Comparison of ENCODE assay signal across 26 mouse cellular contexts in genomic region chr8:83942446-83942845, GRCm38 (mm10). TPM values are rescaled to one million over a fixed set of nuclear protein-coding genes. Genes with fewer than 3 reads are reported as not detected.
DNase-seq lines count a peak whose midpoint lies in the region; ATAC-seq lines count a peak whose summit lies in the region.
"Had no signal": no experiment of that assay in that cellular context is flagged by ENCODE, and none has a peak within 500 bp of the region (broad histone marks: within the 10 kb centered on the region; RNA-seq: fewer than 3 reads in every experiment).

No protein-coding gene starts in this region.

- H3K4me3 ChIP-seq in forebrain, embryonic 15.5 days = no peak overlapping the region
- no peak overlapping the region for H3K4me3 ChIP-seq in forebrain, embryonic 12.5 days (replicated peaks)
- no peak overlapping the region for H3K4me3 ChIP-seq in kidney, embryonic 14.5 days (ENCODE audit: low read length)
- H3K4me3 ChIP-seq: embryonic facial prominence, embryonic 10.5 days; embryonic facial prominence, embryonic 12.5 days had no signal

- peak overlapping the region; percentile 29; the same call in 1 of the 2 replicates for H3K27ac ChIP-seq in forebrain, embryonic 15.5 days (replicated peaks)
- no peak overlapping the region for H3K27ac ChIP-seq in forebrain, embryonic 12.5 days
- no peak overlapping the region for H3K27ac ChIP-seq in kidney, embryonic 14.5 days (ENCODE audit: low read depth, low read length)
- H3K27ac ChIP-seq: embryonic facial prominence, embryonic 10.5 days; embryonic facial prominence, embryonic 12.5 days had no signal

- no peak for ATAC-seq in forebrain, embryonic 15.5 days (replicated peaks)
- ATAC-seq in forebrain, embryonic 12.5 days (ENCODE audit: low FRiP score) = no peak
- peak; percentile 73 for ATAC-seq in frontal cortex, adult (ENCODE audit: low TSS enrichment)
- no peak for ATAC-seq in kidney, embryonic 14.5 days (ENCODE audit: low FRiP score, low TSS enrichment)
- ATAC-seq: activated CD4-positive, CD25-positive, alpha-beta regulatory T cell, adult 4 months; CD4-positive, CD25-positive, alpha-beta regulatory T cell, adult 4 months; forebrain, embryonic 16.5 days; Patski had no signal

- WGBS in forebrain, embryonic 15.5 days = 67% methylated on average over 1 of the region's 1 CpGs
- 81% methylated on average over 1 of the region's 1 CpGs for WGBS in forebrain, embryonic 12.5 days
- 85% methylated on average over 1 of the region's 1 CpGs for WGBS in kidney, embryonic 14.5 days

- no peak overlapping the region for H3K4me2 ChIP-seq in forebrain, embryonic 15.5 days (replicated peaks)
- no peak overlapping the region for H3K4me2 ChIP-seq in forebrain, embryonic 12.5 days
- H3K4me2 ChIP-seq in kidney, embryonic 14.5 days (replicated peaks; ENCODE audit: low read depth, low read length) = no peak overlapping the region
- H3K4me2 ChIP-seq: embryonic facial prominence, embryonic 12.5 days had no signal

- peaks cover 18% of the 10 kb centered on the region for H3K36me3 ChIP-seq in forebrain, embryonic 15.5 days
- H3K36me3 ChIP-seq in forebrain, embryonic 12.5 days (replicated peaks) = peaks cover 29% of the 10 kb centered on the region
- H3K36me3 ChIP-seq in kidney, embryonic 14.5 days (ENCODE audit: control insufficient read depth, insufficient read depth, low read length) = peaks cover 23% of the 10 kb centered on the region

- no peaks in the 10 kb centered on the region for H3K4me1 ChIP-seq in forebrain, embryonic 15.5 days
- no peaks in the 10 kb centered on the region for H3K4me1 ChIP-seq in forebrain, embryonic 12.5 days
- no peaks in the 10 kb centered on the region for H3K4me1 ChIP-seq in kidney, embryonic 14.5 days (ENCODE audit: control insufficient read depth, insufficient read depth, low read length)
- H3K4me1 ChIP-seq: embryonic facial prominence, embryonic 10.5 days; embryonic facial prominence, embryonic 12.5 days had no signal

- H3K27me3 ChIP-seq in forebrain, embryonic 15.5 days = no peaks in the 10 kb centered on the region
- H3K27me3 ChIP-seq in forebrain, embryonic 12.5 days = no peaks in the 10 kb centered on the region
- no peaks in the 10 kb centered on the region for H3K27me3 ChIP-seq in kidney, embryonic 14.5 days (ENCODE audit: control insufficient read depth, insufficient read depth, low read length)
- H3K27me3 ChIP-seq: CH12.LX; embryonic facial prominence, embryonic 12.5 days; Patski had no signal

- H3K9me3 ChIP-seq in forebrain, embryonic 15.5 days = no peaks in the 10 kb centered on the region
- no peaks in the 10 kb centered on the region for H3K9me3 ChIP-seq in forebrain, embryonic 12.5 days
- H3K9me3 ChIP-seq in kidney, embryonic 14.5 days (ENCODE audit: control insufficient read depth, low read length) = no peaks in the 10 kb centered on the region
- H3K9me3 ChIP-seq: embryonic facial prominence, embryonic 10.5 days; embryonic facial prominence, embryonic 12.5 days; G1E had no signal

- H3K9ac ChIP-seq in forebrain, embryonic 15.5 days (replicated peaks) = no peak overlapping the region
- no peak overlapping the region for H3K9ac ChIP-seq in forebrain, embryonic 12.5 days
- H3K9ac ChIP-seq in kidney, embryonic 14.5 days (ENCODE audit: low read depth, low read length) = no peak overlapping the region
- H3K9ac ChIP-seq: embryonic facial prominence, embryonic 12.5 days had no signal

- no peak for DNase-seq in frontal cortex, postnatal 25 days (ENCODE audit: low spot score in 2 of 2)
- peak; percentile 28 to 53 for DNase-seq in right cerebral cortex, postnatal 10 days (ENCODE audit: low spot score in 2 of 2)
- DNase-seq in right cerebral cortex, adult 2 months (ENCODE audit: low spot score in 2 of 2) = no peak
- peak; percentile 51 for DNase-seq in brain, adult 2 months (ENCODE audit: low read depth, low spot score)
- DNase-seq: adrenal gland, adult 8-10 months; adrenal gland, postnatal 14 days; adrenal gland, postnatal 36 days; B cell, adult 2 months; cerebellum, adult 11 months; cerebellum, adult 18-20 months; cerebellum, adult 8-10 months; cerebellum, adult 9-11 months; cerebellum, postnatal 14 days; cerebellum, postnatal 36 days had no signal

RNA-seq across cellular contexts. Expression of gene Gm10644, which starts 12.6 kb away (rescaled TPM):
- polyA plus RNA-seq in forebrain, embryonic 15.5 days (2015; fragmentation: Nextera tagmentation; extraction: Ambion mirVana) = 0.74 and 0.95 TPM in 2 replicates
- polyA plus RNA-seq in forebrain, embryonic 12.5 days (2016; fragmentation: Nextera tagmentation; extraction: Ambion mirVana) = 0.88 and 0.90 TPM in 2 replicates
- polyA plus RNA-seq in kidney, embryonic 14.5 days (2014; fragmentation: Nextera tagmentation; extraction: Ambion mirVana) = 0.37 and 0.61 TPM in 2 replicates

RNA-seq across cellular contexts. Expression of gene Asf1b, which starts 12.9 kb away (rescaled TPM):
- 20.7 and 22.2 TPM in 2 replicates for polyA plus RNA-seq in forebrain, embryonic 15.5 days (2015; fragmentation: Nextera tagmentation; extraction: Ambion mirVana)
- polyA plus RNA-seq in forebrain, embryonic 12.5 days (2016; fragmentation: Nextera tagmentation; extraction: Ambion mirVana) = 59.0 and 61.0 TPM in 2 replicates
- polyA plus RNA-seq in kidney, embryonic 14.5 days (2014; fragmentation: Nextera tagmentation; extraction: Ambion mirVana) = 68.2 and 71.4 TPM in 2 replicates

RNA-seq across cellular contexts. Expression of gene Prkaca, which starts 30.3 kb away (rescaled TPM):
- polyA plus RNA-seq in forebrain, embryonic 15.5 days (2015; fragmentation: Nextera tagmentation; extraction: Ambion mirVana) = 169 and 178 TPM in 2 replicates
- 181 and 187 TPM in 2 replicates for polyA plus RNA-seq in forebrain, embryonic 12.5 days (2016; fragmentation: Nextera tagmentation; extraction: Ambion mirVana)
- 123 and 124 TPM in 2 replicates for polyA plus RNA-seq in kidney, embryonic 14.5 days (2014; fragmentation: Nextera tagmentation; extraction: Ambion mirVana)

RNA-seq across cellular contexts. Expression of gene Adgrl1, which starts 42.5 kb away (rescaled TPM):
- 56.2 and 57.0 TPM in 2 replicates for polyA plus RNA-seq in forebrain, embryonic 15.5 days (2015; fragmentation: Nextera tagmentation; extraction: Ambion mirVana)
- polyA plus RNA-seq in forebrain, embryonic 12.5 days (2016; fragmentation: Nextera tagmentation; extraction: Ambion mirVana) = 30.4 and 31.3 TPM in 2 replicates
- 24.4 and 27.5 TPM in 2 replicates for polyA plus RNA-seq in kidney, embryonic 14.5 days (2014; fragmentation: Nextera tagmentation; extraction: Ambion mirVana)

RNA-seq across cellular contexts. Expression of gene Samd1, which starts 55.0 kb away (rescaled TPM):
- polyA plus RNA-seq in forebrain, embryonic 15.5 days (2015; fragmentation: Nextera tagmentation; extraction: Ambion mirVana) = 8.5 and 9.5 TPM in 2 replicates
- 9.9 and 11.4 TPM in 2 replicates for polyA plus RNA-seq in forebrain, embryonic 12.5 days (2016; fragmentation: Nextera tagmentation; extraction: Ambion mirVana)
- polyA plus RNA-seq in kidney, embryonic 14.5 days (2014; fragmentation: Nextera tagmentation; extraction: Ambion mirVana) = 17.9 and 31.9 TPM in 2 replicates

Comparison
In these comparisons a context has a peak if more than half of its experiments do, and no peak if none do; other contexts are left out.
1. DNase-seq: peak in right cerebral cortex, postnatal 10 days (2 of 2) and brain, adult 2 months (single experiment); none in frontal cortex, postnatal 25 days (0 of 2) and right cerebral cortex, adult 2 months (0 of 2).